Mouse (Mus musculus) C2C12 (cell line): ENCODE data around the gene Fbxo39.

Experiments
- CEBPB ChIP-seq: IDR thresholded peaks from one replicate; pipeline ENCODE4 v1.6.1; 2011; ENCODE audit warnings: low read depth, mild to moderate bottlenecking, control low read depth, moderate library complexity
- CTCF ChIP-seq: IDR thresholded peaks from one replicate; pipeline ENCODE4 v1.5.1; 2011; ENCODE audit not compliant: control insufficient read depth, insufficient read depth, insufficient read length
- USF1 ChIP-seq: IDR thresholded peaks from one replicate; pipeline ENCODE4 v1.6.1; 2011; ENCODE audit warnings: low read depth, mild to moderate bottlenecking, control low read depth, moderate library complexity

- peak; percentile 60 for TF ChIP-seq CTCF
- no peak for TF ChIP-seq CEBPB
- no peak for TF ChIP-seq USF1
Observed at GRCm38 (mm10) chr11:72342549-72343237, 28.4 kb downstream of the Fbxo39 start.
